Mouse (Mus musculus): ENCODE data around the gene Pde8b. TPM values are rescaled to one million over a fixed set of nuclear protein-coding genes. Genes with fewer than 3 reads are reported as not detected.

The Pde8b gene
- polyA plus RNA-seq, 1 experiment from 2014 or later: 1.7 TPM

GRCm38 (mm10) chr13:95260886-95261789 lies 11.0 kb upstream of the Pde8b start:
- ATAC-seq (replicated peaks; ENCODE audit: low FRiP score): no peak
- no peaks in the 10 kb centered on the region for H3K9me3 ChIP-seq (ENCODE audit: control insufficient read depth, low read length)
- H3K4me3 ChIP-seq (ENCODE audit: low read depth, low read length): no peak overlapping the region
- 72% methylated on average over 9 of the region's 9 CpGs for WGBS
- no peak for DNase-seq (ENCODE audit: low spot score)
- H3K4me2 ChIP-seq (ENCODE audit: low read depth, low read length, severe bottlenecking): no peak overlapping the region
- H3K27ac ChIP-seq (ENCODE audit: low read depth, low read length): no peak overlapping the region
- H3K36me3 ChIP-seq (ENCODE audit: control insufficient read depth, insufficient read depth, low read length): no peaks in the 10 kb centered on the region
- H3K27me3 ChIP-seq (ENCODE audit: control insufficient read depth, insufficient read depth, low read length): no peaks in the 10 kb centered on the region
- H3K4me1 ChIP-seq (replicated peaks; ENCODE audit: control insufficient read depth, insufficient read depth, low read length): no peaks in the 10 kb centered on the region
- H3K9ac ChIP-seq (ENCODE audit: low read length): no peak overlapping the region

DNA sequence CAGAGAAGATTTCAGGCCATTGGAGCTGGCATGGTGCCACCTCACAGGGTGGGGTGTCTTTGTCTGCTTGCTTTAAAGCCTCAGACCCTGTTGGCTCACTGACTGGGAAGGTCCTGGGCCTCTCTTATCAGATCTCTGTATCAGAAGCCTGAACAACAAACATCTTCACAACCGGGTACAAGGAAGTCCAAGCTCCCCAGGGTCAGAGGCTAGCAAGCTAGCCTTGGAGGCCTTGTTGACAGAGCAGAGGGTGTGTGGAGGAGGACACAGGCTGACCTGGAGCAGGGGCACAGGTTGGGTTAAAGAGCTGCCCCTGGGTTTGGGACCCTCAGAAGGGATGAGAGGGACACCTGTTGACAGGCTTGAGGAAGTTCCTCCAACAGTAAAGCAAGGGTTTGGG lies 10.3 kb upstream of the Pde8b start:
- H3K36me3 ChIP-seq (ENCODE audit: control insufficient read depth, insufficient read depth, low read length): no peaks in the 10 kb centered on the region
- WGBS: 76% methylated on average over 1 of the region's 1 CpGs
- DNase-seq (ENCODE audit: low spot score): no peak

GRCm38 (mm10) chr13:95257083-95257482 lies 6.9 kb upstream of the Pde8b start:
- 86% methylated on average over 6 of the region's 6 CpGs for WGBS
- no peak for DNase-seq (ENCODE audit: low spot score)
- no peak overlapping the region for H3K4me2 ChIP-seq (ENCODE audit: low read depth, low read length, severe bottlenecking)
- no peaks in the 10 kb centered on the region for H3K36me3 ChIP-seq (ENCODE audit: control insufficient read depth, insufficient read depth, low read length)
- H3K27ac ChIP-seq (ENCODE audit: low read depth, low read length): no peak overlapping the region
- H3K4me1 ChIP-seq (replicated peaks; ENCODE audit: control insufficient read depth, insufficient read depth, low read length): no peaks in the 10 kb centered on the region
- no peaks in the 10 kb centered on the region for H3K9me3 ChIP-seq (ENCODE audit: control insufficient read depth, low read length)
- no peak overlapping the region for H3K4me3 ChIP-seq (ENCODE audit: low read depth, low read length)
- H3K9ac ChIP-seq (ENCODE audit: low read length): no peak overlapping the region
- no peak for ATAC-seq (replicated peaks; ENCODE audit: low FRiP score)
- no peaks in the 10 kb centered on the region for H3K27me3 ChIP-seq (ENCODE audit: control insufficient read depth, insufficient read depth, low read length)

More for the DNA sequence above, 10.3 kb upstream of the Pde8b start:
- no peaks in the 10 kb centered on the region for H3K9me3 ChIP-seq (ENCODE audit: control insufficient read depth, low read length)
- no peak for ATAC-seq (replicated peaks; ENCODE audit: low FRiP score)
- H3K4me1 ChIP-seq (replicated peaks; ENCODE audit: control insufficient read depth, insufficient read depth, low read length): no peaks in the 10 kb centered on the region
- H3K27me3 ChIP-seq (ENCODE audit: control insufficient read depth, insufficient read depth, low read length): no peaks in the 10 kb centered on the region
- H3K9ac ChIP-seq (ENCODE audit: low read length): no peak overlapping the region
- H3K4me3 ChIP-seq (ENCODE audit: low read depth, low read length): no peak overlapping the region
- H3K27ac ChIP-seq (ENCODE audit: low read depth, low read length): no peak overlapping the region
- H3K4me2 ChIP-seq (ENCODE audit: low read depth, low read length, severe bottlenecking): no peak overlapping the region

DNA sequence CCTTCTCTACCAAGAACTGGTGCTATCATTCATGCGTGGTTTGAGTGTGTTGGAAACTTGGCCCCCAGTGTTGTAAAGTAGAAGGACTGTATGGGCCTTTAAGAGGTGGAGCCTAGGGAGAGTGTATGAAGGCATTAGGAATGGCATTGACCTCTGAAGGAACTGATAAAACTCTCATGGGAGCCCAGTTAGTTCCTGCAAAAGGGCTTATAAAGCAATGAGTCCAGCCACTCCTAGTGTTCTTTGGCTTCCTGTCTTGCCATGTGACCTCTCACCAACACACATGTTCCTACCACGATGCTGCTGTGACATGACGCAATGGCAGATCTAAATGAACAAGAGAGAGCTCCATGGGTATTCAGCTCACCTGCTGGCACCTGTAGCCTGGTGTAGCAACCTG lies 4.9 kb upstream of the Pde8b start:
- Histone ChIP-seq H3K4me1 (replicated peaks; ENCODE audit: control insufficient read depth, insufficient read depth, low read length) (no peaks in the 10 kb centered on the region; the same call in 1 of the 2 replicates), H3K9ac (ENCODE audit: low read length) (no peak overlapping the region), H3K4me3 (ENCODE audit: low read depth, low read length) (no peak overlapping the region), H3K4me2 (ENCODE audit: low read depth, low read length, severe bottlenecking) (no peak overlapping the region), H3K27me3 (ENCODE audit: control insufficient read depth, insufficient read depth, low read length) (no peaks in the 10 kb centered on the region; the same call in 1 of the 2 replicates), H3K9me3 (ENCODE audit: control insufficient read depth, low read length) (no peaks in the 10 kb centered on the region), H3K36me3 (ENCODE audit: control insufficient read depth, insufficient read depth, low read length) (no peaks in the 10 kb centered on the region), H3K27ac (ENCODE audit: low read depth, low read length) (no peak overlapping the region)
- DNase-seq (ENCODE audit: low spot score): no peak
- no peak for ATAC-seq (replicated peaks; ENCODE audit: low FRiP score)
- WGBS: 93% methylated on average over 3 of the region's 3 CpGs

- Histone ChIP-seq H3K36me3 (ENCODE audit: control insufficient read depth, insufficient read depth, low read length) (no peaks in the 10 kb centered on the region), H3K27me3 (ENCODE audit: control insufficient read depth, insufficient read depth, low read length) (no peaks in the 10 kb centered on the region), H3K9ac (ENCODE audit: low read length) (no peak overlapping the region), H3K4me1 (replicated peaks; ENCODE audit: control insufficient read depth, insufficient read depth, low read length) (no peaks in the 10 kb centered on the region), H3K27ac (ENCODE audit: low read depth, low read length) (no peak overlapping the region), H3K4me3 (ENCODE audit: low read depth, low read length) (no peak overlapping the region), H3K4me2 (ENCODE audit: low read depth, low read length, severe bottlenecking) (no peak overlapping the region), H3K9me3 (ENCODE audit: control insufficient read depth, low read length) (no peaks in the 10 kb centered on the region)
- ATAC-seq (replicated peaks; ENCODE audit: low FRiP score) (no peak), DNase-seq (ENCODE audit: low spot score) (no peak)
- WGBS: 84% methylated on average over 2 of the region's 2 CpGs
Observed at GRCm38 (mm10) chr13:95243026-95243425, 7.1 kb downstream of the Pde8b start.

GRCm38 (mm10) chr13:95237488-95237887 lies 12.6 kb downstream of the Pde8b start:
- DNase-seq (ENCODE audit: low spot score): no peak
- H3K27ac ChIP-seq (ENCODE audit: low read depth, low read length): no peak overlapping the region
- H3K9me3 ChIP-seq (ENCODE audit: control insufficient read depth, low read length): no peaks in the 10 kb centered on the region
- no peak overlapping the region for H3K9ac ChIP-seq (ENCODE audit: low read length)
- no peak overlapping the region for H3K4me2 ChIP-seq (ENCODE audit: low read depth, low read length, severe bottlenecking)
- H3K27me3 ChIP-seq (ENCODE audit: control insufficient read depth, insufficient read depth, low read length): no peaks in the 10 kb centered on the region
- H3K36me3 ChIP-seq (ENCODE audit: control insufficient read depth, insufficient read depth, low read length): no peaks in the 10 kb centered on the region
- no peak overlapping the region for H3K4me3 ChIP-seq (ENCODE audit: low read depth, low read length)
- ATAC-seq (replicated peaks; ENCODE audit: low FRiP score): no peak
- H3K4me1 ChIP-seq (replicated peaks; ENCODE audit: control insufficient read depth, insufficient read depth, low read length): no peaks in the 10 kb centered on the region
- 89% methylated on average over 2 of the region's 2 CpGs for WGBS

DNA sequence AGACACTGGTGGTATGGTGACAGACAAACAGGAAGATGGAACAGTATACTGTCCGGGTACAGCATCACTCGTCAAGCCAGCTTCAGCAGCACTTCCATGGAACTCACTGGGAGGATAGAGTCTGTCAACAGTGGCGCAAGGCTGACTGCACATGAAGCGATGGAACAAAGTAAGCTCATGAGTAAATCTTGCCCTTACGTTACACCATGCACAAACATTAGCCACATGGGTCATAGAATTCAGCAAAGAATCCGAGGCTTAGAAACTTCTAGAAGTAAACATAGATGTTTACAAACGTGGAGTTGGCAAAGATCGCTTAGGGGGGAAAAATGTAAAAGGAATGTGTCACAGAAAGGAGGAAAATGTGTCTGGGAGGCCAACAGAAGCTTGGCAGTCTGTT lies 14.9 kb downstream of the Pde8b start:
- WGBS: 91% methylated on average over 8 of the region's 8 CpGs
- no peak for ATAC-seq (replicated peaks; ENCODE audit: low FRiP score)

GRCm38 (mm10) chr13:95231366-95232138 lies 18.6 kb downstream of the Pde8b start:
- Histone ChIP-seq H3K4me3 (ENCODE audit: low read depth, low read length) (no peak overlapping the region), H3K4me2 (ENCODE audit: low read depth, low read length, severe bottlenecking) (no peak overlapping the region), H3K36me3 (ENCODE audit: control insufficient read depth, insufficient read depth, low read length) (no peaks in the 10 kb centered on the region), H3K27me3 (ENCODE audit: control insufficient read depth, insufficient read depth, low read length) (no peaks in the 10 kb centered on the region), H3K4me1 (replicated peaks; ENCODE audit: control insufficient read depth, insufficient read depth, low read length) (no peaks in the 10 kb centered on the region), H3K27ac (ENCODE audit: low read depth, low read length) (no peak overlapping the region), H3K9ac (ENCODE audit: low read length) (no peak overlapping the region), H3K9me3 (ENCODE audit: control insufficient read depth, low read length) (no peaks in the 10 kb centered on the region)
- DNase-seq (ENCODE audit: low spot score) (no peak), ATAC-seq (replicated peaks; ENCODE audit: low FRiP score) (no peak)
- 87% methylated on average over 8 of the region's 8 CpGs for WGBS

More for the DNA sequence above, 14.9 kb downstream of the Pde8b start:
- no peak overlapping the region for H3K4me3 ChIP-seq (ENCODE audit: low read depth, low read length)
- H3K27ac ChIP-seq (ENCODE audit: low read depth, low read length): no peak overlapping the region
- no peaks in the 10 kb centered on the region for H3K9me3 ChIP-seq (ENCODE audit: control insufficient read depth, low read length)
- DNase-seq (ENCODE audit: low spot score): no peak
- H3K9ac ChIP-seq (ENCODE audit: low read length): no peak overlapping the region
- no peaks in the 10 kb centered on the region for H3K27me3 ChIP-seq (ENCODE audit: control insufficient read depth, insufficient read depth, low read length)
- H3K4me1 ChIP-seq (replicated peaks; ENCODE audit: control insufficient read depth, insufficient read depth, low read length): no peaks in the 10 kb centered on the region
- H3K36me3 ChIP-seq (ENCODE audit: control insufficient read depth, insufficient read depth, low read length): no peaks in the 10 kb centered on the region
- no peak overlapping the region for H3K4me2 ChIP-seq (ENCODE audit: low read depth, low read length, severe bottlenecking)
